Mouse (Mus musculus): ENCODE measurements around the gene Tmbim4.

- TF ChIP-seq CTCF (IDR thresholded peaks at IDR 0.05; ENCODE audit: low read depth) (no peak), EP300 (IDR thresholded peaks at IDR 0.05; ENCODE audit: low read depth) (no peak)
Measured at GRCm38 (mm10) chr10:120160533-120160932, 40.9 kb upstream of the Tmbim4 start.
